Mouse (Mus musculus): Measurements from ENCODE around the gene Robo3.

DNA sequence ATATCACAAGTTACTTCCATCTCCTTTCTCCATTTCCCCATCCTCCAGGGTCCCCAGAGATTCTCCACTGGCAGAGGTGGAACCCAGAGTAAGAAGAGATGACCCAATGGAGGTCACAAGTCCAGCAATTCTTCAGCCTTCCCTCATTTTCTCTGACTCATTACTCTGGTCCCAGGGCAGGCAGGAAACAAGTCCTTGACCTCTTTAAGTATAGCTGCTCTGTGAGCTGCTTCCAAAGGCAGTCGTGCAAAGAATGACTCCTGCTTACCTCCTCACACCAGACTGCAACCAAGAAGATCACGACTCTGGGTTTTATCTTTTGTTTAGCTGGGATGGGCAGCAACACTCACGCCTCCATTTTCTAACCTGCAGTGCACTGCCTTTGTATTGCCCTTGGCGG, 2.6 kb upstream of the Robo3 start:
- TF ChIP-seq CTCF (IDR thresholded peaks at IDR 0.05) = no peak
- no peak for TF ChIP-seq EP300 (IDR thresholded peaks at IDR 0.05; ENCODE audit: insufficient read depth, low read depth, low read length)

Data from heart, adult 2 months (tissue).